Mouse (Mus musculus) small intestine, adult 10 weeks (tissue): ENCODE results near the gene Eif5a2. TPM values are rescaled to one million over a fixed set of nuclear protein-coding genes. Genes with fewer than 3 reads are reported as not detected.

ENCODE experiments used
- polyA plus RNA-seq: library from polyadenylated mRNA; stranded (reverse); fragments of 350-450 nt; fragmentation: Illumina TruSeq; extraction: RNeasy Lipid Tissue Mini Kit (QIAGEN cat#74804); gene quantifications from one replicate; pipeline ENCODE4 v1.2.3, GENCODE M21; 2014; ENCODE audit warnings: low replicate concordance

Eif5a2 gene
- 3.9 TPM for polyA plus RNA-seq

GRCm38 (mm10) chr3:28780994-28781393, at the start of gene Eif5a2:
Gene Eif5a2, plus strand, starts transcription at chr3:28781276.

GRCm38 (mm10) chr3:28805301-28806097, 24.4 kb downstream of the Eif5a2 start, which contains the start of gene Rpl22l1:
Gene Rpl22l1, plus strand, starts transcription at chr3:28805436.

Other genes starting within 250 kb of the Eif5a2 start
- gene Slc2a2, start 83.4 kb upstream of the Eif5a2 start, polyA plus RNA-seq: 776 TPM
- 487 TPM for gene Rpl22l1, start 24.2 kb downstream of the Eif5a2 start, polyA plus RNA-seq
- gene Gm1527, start 111.3 kb downstream of the Eif5a2 start, polyA plus RNA-seq: not detected